Mouse (Mus musculus): ENCODE data around the gene Gm29049. TPM values are rescaled to one million over a fixed set of nuclear protein-coding genes. Genes with fewer than 3 reads are reported as not detected.
"Not testable (repeated sequence)": the region's sequence is repeated elsewhere in the genome, so short reads cannot be mapped to it uniquely, and the experiment has no call there.

Gm29049 gene
- not detected in 2 replicates for polyA plus RNA-seq (2014; fragmentation: Nextera tagmentation; extraction: Ambion mirVana)

- not testable (repeated sequence) for H3K9ac ChIP-seq (ENCODE audit: low read length); ATAC-seq (ENCODE audit: insufficient number of reproducible peaks, insufficient read depth, low FRiP score, low read depth); H3K4me3 ChIP-seq (ENCODE audit: control insufficient read depth in 1 of 2, insufficient read depth in 1 of 2, low read depth in 1 of 2, low read length in 2 of 2); H3K4me2 ChIP-seq (ENCODE audit: low read length); H3K27me3 ChIP-seq (ENCODE audit: control insufficient read depth, insufficient read depth, low read length); H3K4me1 ChIP-seq (ENCODE audit: control insufficient read depth in 2 of 2, insufficient read depth in 2 of 2, low read length in 2 of 2); H3K36me3 ChIP-seq (ENCODE audit: control insufficient read depth, insufficient read depth, low read length); H3K27ac ChIP-seq (replicated peaks in 1 of 2; ENCODE audit: control insufficient read depth in 1 of 2, insufficient read depth in 1 of 2, low read depth in 2 of 2, low read length in 2 of 2); H3K9me3 ChIP-seq (ENCODE audit: control insufficient read depth, low read length)
- WGBS: no CpG with 5 or more reads among the region's 3 CpGs
These were observed at the start of gene Gm29049 for GRCm38 (mm10) chrY:7997068-7997467. Gm29049 (minus strand) TSS chrY:7997168.

Other genes with a start within 250 kb of the Gm29049 start
- not detected in 2 replicates for gene Gm20825, start 74.3 kb upstream of the Gm29049 start, polyA plus RNA-seq (2014; fragmentation: Nextera tagmentation; extraction: Ambion mirVana)

All from heart, embryonic 14.5 days (tissue).